Mouse (Mus musculus) lung, embryonic 16.5 days (tissue): ENCODE data around the gene 5730507C01Rik. TPM values are rescaled to one million over a fixed set of nuclear protein-coding genes. Genes with fewer than 3 reads are reported as not detected.
"Not testable (repeated sequence)": the region's sequence is repeated elsewhere in the genome, so short reads cannot be mapped to it uniquely, and the experiment has no call there.

Experiments
- ATAC-seq: fragments of 200-750 bp; cut with Nextera tagmentation; 2 replicates; pipeline ENCODE4 v1.8.0; 2017; ENCODE audit warnings: low read depth, mild to moderate bottlenecking, moderate library complexity
- H3K27ac ChIP-seq: fragments of 300-500 bp; sonication (generic); 2 replicates; pipeline ENCODE4 v1.5.1; 2014; ENCODE audit warnings: mild to moderate bottlenecking, control low read depth, low read length
- H3K27me3 ChIP-seq: fragments of 300-500 bp; sonication (generic); 2 replicates; pipeline ENCODE4 v1.6.1; 2014; ENCODE audit warnings: low read depth, low read length, mixed read lengths; ENCODE audit not compliant: control insufficient read depth, insufficient read depth
- H3K36me3 ChIP-seq: fragments of 300-500 bp; sonication (generic); 2 replicates; pipeline ENCODE4 v1.6.1; 2014; ENCODE audit warnings: low read length; ENCODE audit not compliant: control insufficient read depth, insufficient read depth
- H3K4me1 ChIP-seq: fragments of 300-500 bp; sonication (generic); replicated peaks from 2 replicates; pipeline ENCODE4 v1.6.1; 2014; ENCODE audit warnings: low read length, mixed read lengths; ENCODE audit not compliant: control insufficient read depth, insufficient read depth
- H3K4me2 ChIP-seq: fragments of 300-500 bp; sonication (generic); 2 replicates; pipeline ENCODE4 v1.6.1; 2014; ENCODE audit warnings: low read depth, low read length, control low read depth
- H3K4me3 ChIP-seq: fragments of 300-500 bp; sonication (generic); 2 replicates; pipeline ENCODE4 v1.5.1; 2014; ENCODE audit warnings: mild to moderate bottlenecking, low read length, control low read depth
- H3K9ac ChIP-seq: fragments of 300-500 bp; sonication (generic); 2 replicates; pipeline ENCODE4 v1.6.1; 2014; ENCODE audit warnings: low read length, control low read depth
- H3K9me3 ChIP-seq: fragments of 300-500 bp; sonication (generic); 2 replicates; pipeline ENCODE4 v1.6.1; 2016; ENCODE audit warnings: low read length; ENCODE audit not compliant: control insufficient read depth
- WGBS: fragments of 180-500 bp; shearing (Covaris S2); extraction: QIAGEN DNeasy Blood & Tissue Kit; methylation state at CpG from one replicate; pipeline ENCODE4 v1.1.7; 2014; 5-methylcytosine and 5-hydroxymethylcytosine counted together
- polyA plus RNA-seq: library from polyadenylated mRNA; unstranded; fragments of >200 nt; fragmentation: Nextera tagmentation; extraction: Ambion mirVana; gene quantifications from 2 replicates; pipeline ENCODE4 v1.2.1, GENCODE M21; 2015

5730507C01Rik gene
- polyA plus RNA-seq = 1.6 and 2.1 TPM in 2 replicates

- Histone ChIP-seq H3K27me3 (no peaks in the 10 kb centered on the region), H3K9me3 (no peaks in the 10 kb centered on the region), H3K4me3 (peak within 1 kb of the TSS; percentile 47), H3K4me1 (no peaks in the 10 kb centered on the region), H3K27ac (no peak within 1 kb of the TSS), H3K36me3 (no peaks in the 10 kb centered on the region), H3K4me2 (peak within 1 kb of the TSS; percentile 51), H3K9ac (peak within 1 kb of the TSS; percentile 59)
- WGBS = 7% methylated on average over 22 of the region's 36 CpGs
- ATAC-seq = peak; percentile 71
Observed at GRCm38 (mm10) chr12:18514171-18514570, at the start of gene 5730507C01Rik. TSS of gene 5730507C01Rik (plus strand) at chr12:18514510.

GRCm38 (mm10) chr12:18514616-18515015 lies 306 bp downstream of the 5730507C01Rik start:
- not testable (repeated sequence) for H3K36me3 ChIP-seq, H3K9me3 ChIP-seq, H3K27ac ChIP-seq, H3K27me3 ChIP-seq, H3K4me1 ChIP-seq, ATAC-seq
- H3K4me3 ChIP-seq = peak overlapping the region; percentile 47
- peak overlapping the region; percentile 59 for H3K9ac ChIP-seq
- peak overlapping the region; percentile 51 for H3K4me2 ChIP-seq
- 6% methylated on average over 50 of the region's 52 CpGs for WGBS

- 15% methylated on average over 17 of the region's 17 CpGs for WGBS
- not testable (repeated sequence) for H3K4me1 ChIP-seq, H3K36me3 ChIP-seq, ATAC-seq, H3K9me3 ChIP-seq, H3K9ac ChIP-seq, H3K27ac ChIP-seq, H3K27me3 ChIP-seq
- Histone ChIP-seq H3K4me3 (peak overlapping the region; percentile 47), H3K4me2 (peak overlapping the region; percentile 32)
Observed at GRCm38 (mm10) chr12:18515077-18515476, 767 bp downstream of the 5730507C01Rik start.
